Mouse (Mus musculus) MEL (cell line): ENCODE measurements around the gene Acss2. TPM values are rescaled to one million over a fixed set of nuclear protein-coding genes. Genes with fewer than 3 reads are reported as not detected.
A peak's percentile ranks its signal among the peaks of the same experiment; 100 is the strongest.

Source experiments
- DNase-seq: peaks from one replicate; pipeline ENCODE4 v3.0.0; 2011; ENCODE audit warnings: low read depth, low spot score
- H3K27ac ChIP-seq: 2 replicates; pipeline ENCODE4 v1.5.1; 2012; ENCODE audit warnings: low read depth, mild to moderate bottlenecking, control low read depth, low read length, moderate library complexity; ENCODE audit not compliant: control insufficient read depth
- H3K27me3 ChIP-seq, 2 experiments: fragments of 150-350 bp in 1 of 2; sonication (generic) in 1 of 2; 2 replicates each; pipeline ENCODE4 v1.6.1; 2012; ENCODE audit warnings: low read length in 2 of 2, mild to moderate bottlenecking in 2 of 2, improper control_type of control experiment in 1 of 2, moderate library complexity in 1 of 2; ENCODE audit not compliant: insufficient read depth in 2 of 2, control insufficient read depth in 1 of 2
- H3K36me3 ChIP-seq, 2 experiments: 2 replicates each; pipeline ENCODE4 v1.6.1; 2012 to 2014; ENCODE audit warnings: low read length in 2 of 2, improper control_type of control experiment in 1 of 2, inconsistent platforms in 1 of 2, mild to moderate bottlenecking in 1 of 2; ENCODE audit not compliant: insufficient read depth in 2 of 2, control insufficient read depth in 1 of 2
- H3K4me1 ChIP-seq, 2 experiments: fragments of 150-350 bp in 1 of 2; sonication (generic) in 1 of 2; 2 replicates each; pipeline ENCODE4 v1.6.1; 2012; ENCODE audit warnings: low read length in 2 of 2, improper control_type of control experiment in 1 of 2, mild to moderate bottlenecking in 1 of 2; ENCODE audit not compliant: insufficient read depth in 2 of 2, control insufficient read depth in 1 of 2
- H3K4me3 ChIP-seq, 2 experiments: fragments of 150-350 bp in 1 of 2; sonication (generic) in 1 of 2; 2 replicates each; pipeline ENCODE4 v1.5.1; 2012; ENCODE audit warnings: low read depth in 2 of 2, low read length in 2 of 2, mild to moderate bottlenecking in 2 of 2, moderate library complexity in 2 of 2, control low read depth in 1 of 2, improper control_type of control experiment in 1 of 2; ENCODE audit not compliant: control insufficient read depth in 1 of 2, insufficient read depth in 1 of 2
- H3K79me2 ChIP-seq: 2 replicates; pipeline ENCODE4 v1.6.1; 2012; ENCODE audit warnings: mild to moderate bottlenecking, low read length, moderate library complexity; ENCODE audit not compliant: control insufficient read depth, poor library complexity, insufficient read depth
- H3K9ac ChIP-seq: 2 replicates; pipeline ENCODE4 v1.6.1; 2012; ENCODE audit warnings: low read depth, mild to moderate bottlenecking, control low read depth, low read length, moderate library complexity; ENCODE audit not compliant: control insufficient read depth, poor library complexity, severe bottlenecking
- H3K9me3 ChIP-seq: fragments of 150-350 bp; sonication (generic); replicated peaks from 2 replicates; pipeline ENCODE4 v1.6.1; 2012; ENCODE audit warnings: mild to moderate bottlenecking, low read length, improper control_type of control experiment, moderate library complexity; ENCODE audit not compliant: insufficient read depth
- BHLHE40 ChIP-seq: IDR thresholded peaks from 2 replicates; pipeline ENCODE4 v1.6.1; 2012; ENCODE audit warnings: low read depth, mild to moderate bottlenecking, inconsistent platforms, low read length, improper control_type of control experiment, borderline replicate concordance
- CHD1 ChIP-seq: IDR thresholded peaks from 2 replicates; pipeline ENCODE4 v1.6.1; 2012; ENCODE audit warnings: low read depth, mild to moderate bottlenecking, inconsistent platforms, low read length, improper control_type of control experiment
- E2F4 ChIP-seq: IDR thresholded peaks from 2 replicates; pipeline ENCODE4 v1.6.1; 2011; ENCODE audit warnings: low read depth, low read length, improper control_type of control experiment, borderline replicate concordance
- EP300 ChIP-seq, 2 experiments: IDR thresholded peaks; 2 replicates each; pipeline ENCODE4 v1.6.1; 2011; ENCODE audit warnings: improper control_type of control experiment in 2 of 2, low read length in 2 of 2, low read depth in 1 of 2, mild to moderate bottlenecking in 1 of 2
- ETS1 ChIP-seq: IDR thresholded peaks from 2 replicates; pipeline ENCODE4 v1.6.1; 2012; ENCODE audit warnings: low read depth, mild to moderate bottlenecking, inconsistent platforms, low read length, improper control_type of control experiment, moderate library complexity
- GATA1 ChIP-seq: IDR thresholded peaks from 2 replicates; pipeline ENCODE4 v1.6.1; 2011; ENCODE audit warnings: low read depth, low read length, improper control_type of control experiment
- HCFC1 ChIP-seq: IDR thresholded peaks from 2 replicates; pipeline ENCODE4 v1.6.1; 2012; ENCODE audit warnings: low read depth, mild to moderate bottlenecking, inconsistent platforms, low read length, improper control_type of control experiment, moderate library complexity
- JUND ChIP-seq: IDR thresholded peaks from 2 replicates; pipeline ENCODE4 v1.6.1; 2011; ENCODE audit warnings: low read depth, mild to moderate bottlenecking, improper control_type of control experiment, low read length
- KAT2A ChIP-seq: conservative IDR thresholded peaks from 2 replicates; pipeline ENCODE4 v1.6.1; 2012; ENCODE audit warnings: low read depth, low read length, improper control_type of control experiment, inconsistent platforms
- MAX ChIP-seq: IDR thresholded peaks from 2 replicates; pipeline ENCODE4 v1.6.1; 2011; ENCODE audit warnings: low read length, improper control_type of control experiment
- MXI1 ChIP-seq: IDR thresholded peaks from 2 replicates; pipeline ENCODE4 v1.6.1; 2011; ENCODE audit warnings: mild to moderate bottlenecking, low read depth, low read length, improper control_type of control experiment
- NRF1 ChIP-seq: IDR thresholded peaks from 2 replicates; pipeline ENCODE4 v1.6.1; 2014; ENCODE audit warnings: low read depth, mild to moderate bottlenecking, inconsistent platforms, low read length, improper control_type of control experiment, moderate library complexity; ENCODE audit not compliant: poor library complexity, insufficient read depth, severe bottlenecking
- POLR2AphosphoS2 ChIP-seq: IDR thresholded peaks from 2 replicates; pipeline ENCODE4 v1.6.1; 2011; ENCODE audit warnings: low read length, improper control_type of control experiment
- POLR2AphosphoS5 ChIP-seq: IDR thresholded peaks from 2 replicates; pipeline ENCODE4 v1.6.1; 2012; ENCODE audit warnings: low read depth, borderline replicate concordance, mild to moderate bottlenecking, inconsistent platforms, low read length, moderate library complexity, mixed read lengths
- RCOR1 ChIP-seq: IDR thresholded peaks from 2 replicates; pipeline ENCODE4 v1.6.1; 2012; ENCODE audit warnings: low read depth, mild to moderate bottlenecking, inconsistent platforms, low read length, improper control_type of control experiment
- SIN3A ChIP-seq: IDR thresholded peaks from 2 replicates; pipeline ENCODE4 v1.6.1; 2012; ENCODE audit warnings: low read length, improper control_type of control experiment, inconsistent platforms
- SMC3 ChIP-seq: IDR thresholded peaks from 2 replicates; pipeline ENCODE4 v1.6.1; 2011; ENCODE audit warnings: low read depth, low read length, improper control_type of control experiment
- TAL1 ChIP-seq: IDR thresholded peaks from 2 replicates; pipeline ENCODE4 v1.6.1; 2012; ENCODE audit warnings: mild to moderate bottlenecking, inconsistent platforms, low read length, moderate library complexity, mixed read lengths
- TCF12 ChIP-seq: IDR thresholded peaks from 2 replicates; pipeline ENCODE4 v1.6.1; 2014; ENCODE audit warnings: low read depth, mild to moderate bottlenecking, inconsistent platforms, low read length, improper control_type of control experiment, moderate library complexity
- UBTF ChIP-seq: IDR thresholded peaks from 2 replicates; pipeline ENCODE4 v1.6.1; 2012; ENCODE audit warnings: low read depth, mild to moderate bottlenecking, inconsistent platforms, low read length, improper control_type of control experiment, moderate library complexity, borderline replicate concordance; ENCODE audit not compliant: insufficient read depth
- USF2 ChIP-seq, 2 experiments: IDR thresholded peaks; 2 replicates each; pipeline ENCODE4 v1.6.1; 2011 to 2012; ENCODE audit warnings: improper control_type of control experiment in 2 of 2, low read length in 2 of 2, borderline replicate concordance in 1 of 2, inconsistent platforms in 1 of 2, low read depth in 1 of 2, mild to moderate bottlenecking in 1 of 2; ENCODE audit not compliant: insufficient read depth in 1 of 2
- ZMIZ1 ChIP-seq: IDR thresholded peaks from 2 replicates; pipeline ENCODE4 v1.6.1; 2012; ENCODE audit warnings: low read depth, mild to moderate bottlenecking, inconsistent platforms, low read length, improper control_type of control experiment, moderate library complexity
- polyA plus RNA-seq, 2 experiments: library from polyadenylated mRNA; stranded (reverse) in 1 of 2; unstranded in 1 of 2; fragments of >175 nt in 1 of 2; fragments of >200 nt in 1 of 2; gene quantifications; 2 replicates each; pipeline versions ENCODE4 v1.2.1 to v1.2.4; 2012; ENCODE audit warnings: low replicate concordance in 2 of 2, low read depth in 1 of 2; ENCODE audit not compliant: insufficient read length in 2 of 2, insufficient read depth in 1 of 2, missing spikeins in 1 of 2
- total RNA-seq: library from RNA; depleted of rRNA; stranded (reverse); fragments of 300-350 nt; gene quantifications from 2 replicates; pipeline ENCODE4 v1.2.3, GENCODE M21; 2012

Acss2 gene
- total and polyA plus RNA-seq, 3 experiments = 2.9 to 11.0 TPM; not detected in 1

DNA sequence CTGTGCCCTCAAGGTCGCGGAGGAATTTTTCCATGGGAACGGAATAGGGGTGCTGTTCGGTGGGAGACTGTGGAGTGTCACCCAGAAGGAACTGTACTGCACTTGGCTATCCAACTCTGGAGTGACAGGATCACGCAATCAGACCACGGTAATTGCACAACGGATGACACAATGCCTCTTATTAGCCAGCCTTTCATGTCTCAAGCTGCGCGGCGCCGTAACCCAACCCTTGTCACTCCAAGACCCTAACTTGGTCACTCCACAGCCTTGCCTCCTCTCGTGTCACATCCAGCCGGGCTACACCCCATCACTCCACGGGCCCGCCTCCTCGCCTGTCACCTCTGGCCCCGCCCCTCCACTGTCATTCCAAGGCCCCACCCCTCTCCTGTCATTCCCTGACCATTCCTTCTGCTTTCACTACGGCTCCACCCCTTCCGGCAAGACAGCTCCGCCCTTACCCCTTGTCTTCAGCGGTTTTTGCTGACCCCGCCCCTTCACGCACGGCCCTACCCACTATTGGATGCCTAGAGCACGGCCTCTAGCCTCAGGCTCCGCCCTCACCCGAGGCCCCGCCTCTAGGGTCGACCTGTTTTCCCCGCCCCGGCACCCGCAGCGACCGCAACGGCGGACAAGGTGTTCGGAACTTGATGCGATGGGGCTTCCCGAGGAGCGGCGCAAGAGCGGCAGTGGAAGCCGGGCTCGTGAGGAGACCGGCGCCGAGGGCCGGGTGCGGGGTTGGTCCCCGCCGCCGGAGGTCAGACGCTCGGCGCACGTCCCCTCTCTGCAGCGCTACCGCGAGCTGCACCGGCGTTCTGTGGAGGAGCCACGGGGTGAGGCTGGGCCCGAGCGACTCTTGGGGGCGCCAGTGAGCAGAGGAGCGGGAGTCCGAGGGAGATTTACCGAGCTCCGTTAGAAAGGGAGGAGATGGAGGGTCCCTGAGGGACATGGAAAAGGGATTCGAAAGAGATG lies at the start of gene Acss2, which contains the start of gene Ggt7 (continued):
- TF ChIP-seq CHD1 = no peak
- no peak for TF ChIP-seq EP300 (IDR thresholded peaks at IDR 0.05; ENCODE audit: low read depth in 1 of 2, low read length in 2 of 2)
- no peak for TF ChIP-seq ZMIZ1
- TF ChIP-seq KAT2A = no peak
- no peak for TF ChIP-seq RCOR1

DNA sequence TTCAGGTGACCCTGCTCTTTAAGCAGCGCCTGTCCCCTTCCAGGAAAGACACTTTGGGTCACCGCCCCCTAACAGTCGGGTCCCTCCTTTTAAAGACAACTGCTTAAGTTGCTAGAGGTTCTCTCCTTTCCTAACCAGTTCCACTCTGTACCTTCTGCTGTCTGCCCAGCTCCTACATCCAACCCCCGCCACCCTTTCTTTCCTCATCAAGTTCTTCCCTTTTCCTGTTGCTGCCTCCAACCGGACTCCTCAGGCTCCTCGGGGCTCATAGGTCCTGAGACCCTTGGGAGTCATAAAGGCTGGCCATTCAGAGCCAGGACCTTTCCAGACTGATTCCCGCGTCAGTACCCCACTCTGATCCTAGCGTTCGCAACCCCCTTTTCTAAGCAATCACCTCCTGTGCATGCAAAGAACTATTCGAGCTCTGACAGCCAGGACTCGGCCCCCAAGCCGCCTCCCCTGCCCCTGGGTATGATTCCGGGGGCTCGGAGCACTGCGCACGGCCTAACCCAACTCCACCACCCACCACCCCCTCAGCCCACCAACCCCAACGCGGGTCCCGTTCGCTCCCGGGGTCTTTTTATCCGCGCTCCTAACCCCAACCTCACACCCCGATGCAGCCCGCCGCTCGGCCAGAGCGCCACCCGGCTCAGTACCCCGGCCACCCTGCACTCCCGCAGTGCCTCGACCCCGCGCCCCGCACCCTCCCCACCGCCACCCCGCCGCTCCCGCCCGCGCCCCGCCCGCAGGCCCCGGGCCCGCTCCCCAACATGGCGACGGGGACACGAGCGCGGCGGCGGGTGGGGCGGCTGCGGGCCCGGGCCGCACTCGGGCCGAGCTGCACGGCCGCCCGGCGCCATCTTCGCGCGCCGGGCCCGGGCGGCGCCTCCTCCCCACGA lies 44.8 kb upstream of the Acss2 start:
- Histone ChIP-seq H3K27me3 (no peaks in the 10 kb centered on the region), H3K4me3 (peak overlapping the region; percentile 86 to 88), H3K9me3 (no peaks in the 10 kb centered on the region), H3K27ac (peak overlapping the region; percentile 59), H3K79me2 (peaks cover 26% of the 10 kb centered on the region), H3K4me1 (peaks cover 0 to 7% of the 10 kb centered on the region in 2 experiments; a peak in 2 of 4 replicates), H3K9ac (peak overlapping the region; percentile 87), H3K36me3 (peaks cover 0 to 5% of the 10 kb centered on the region in 2 experiments; a peak in 3 of 4 replicates)
- DNase-seq = peak; percentile 72
- no peak for TF ChIP-seq E2F4
- no peak for TF ChIP-seq ETS1
- TF ChIP-seq BHLHE40 = no peak
- 0 out of 2 replicates have a peak, but pooled peaks have one; percentile 13 for TF ChIP-seq HCFC1
- TF ChIP-seq SIN3A = no peak

DNA sequence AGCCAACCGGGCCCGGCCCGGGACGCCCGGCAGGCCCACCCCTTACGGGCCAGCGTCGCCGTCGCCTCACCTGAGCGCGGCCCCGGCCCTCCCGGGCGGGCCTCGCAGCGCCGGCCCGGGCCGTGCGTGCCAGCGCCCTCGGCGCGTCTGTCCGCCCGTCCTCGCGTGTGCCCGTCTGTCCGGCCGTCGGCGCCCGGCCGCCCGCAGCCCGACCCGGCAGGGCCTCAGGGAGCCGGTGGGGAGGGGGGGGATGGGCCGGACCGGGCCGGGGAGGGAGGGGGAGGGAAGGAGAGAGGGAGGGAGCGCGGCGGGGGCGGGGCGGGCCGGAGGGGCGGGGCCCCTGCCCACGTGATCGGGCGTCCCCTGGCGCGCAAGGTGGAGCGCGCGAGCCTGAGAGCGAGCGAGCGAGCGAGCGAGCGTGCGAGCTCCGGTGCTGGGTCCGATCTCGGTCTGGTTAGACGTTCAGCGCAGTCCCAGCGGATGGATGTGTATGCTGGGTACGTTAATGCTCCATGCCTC lies 44.1 kb upstream of the Acss2 start, which contains the start of gene Ncoa6:
Ncoa6 (minus strand) TSS at position 325 of the 519 bp plus-strand sequence.
- peaks cover 26% of the 10 kb centered on the region for H3K79me2 ChIP-seq
- no peaks in the 10 kb centered on the region for H3K9me3 ChIP-seq
- peaks cover 0 to 7% of the 10 kb centered on the region in 2 experiments; a peak in 2 of 4 replicates for H3K4me1 ChIP-seq
- peak; percentile 84 for DNase-seq
- H3K4me3 ChIP-seq = peak within 1 kb of the TSS; percentile 86 to 92
- peaks cover 0 to 5% of the 10 kb centered on the region in 2 experiments; a peak in 3 of 4 replicates for H3K36me3 ChIP-seq
- no peaks in the 10 kb centered on the region for H3K27me3 ChIP-seq
- peak within 1 kb of the TSS; percentile 59 for H3K27ac ChIP-seq
- H3K9ac ChIP-seq = peak within 1 kb of the TSS; percentile 87
- no peak for TF ChIP-seq SMC3
- no peak for TF ChIP-seq GATA1
- 0 out of 2 replicates have a peak, but pooled peaks have one; percentile 56 for TF ChIP-seq HCFC1
- TF ChIP-seq MXI1 = peak; percentile 76
- no peak for TF ChIP-seq BHLHE40
- peak; percentile 57; the same call in 1 of the 2 replicates for TF ChIP-seq E2F4
- TF ChIP-seq NRF1 = no peak
- TF ChIP-seq POLR2AphosphoS5 = no peak
- TF ChIP-seq TAL1 = no peak
- TF ChIP-seq POLR2AphosphoS2 = no peak
- no peak for TF ChIP-seq JUND
- TF ChIP-seq UBTF = no peak
- TF ChIP-seq MAX = peak; percentile 79
- 0 out of 2 replicates have a peak, but pooled peaks have one; percentile 28 for TF ChIP-seq TCF12
- peak; percentile 76 for TF ChIP-seq SIN3A
- peak in 1 of 2 experiments; percentile 63; a peak in 1 of 4 replicates for TF ChIP-seq USF2 (IDR thresholded peaks at IDR 0.05; ENCODE audit: borderline replicate concordance in 1 of 2, insufficient read depth in 1 of 2, low read depth in 1 of 2, low read length in 2 of 2)
